24 mouse cellular contexts compared by ENCODE assay signal in genomic region chr6:145557059-145557992, GRCm38 (mm10). TPM values are rescaled to one million over a fixed set of nuclear protein-coding genes. Genes with fewer than 3 reads are reported as not detected.
DNase-seq lines count a peak whose midpoint lies in the region; ATAC-seq and TF ChIP-seq lines count a peak whose summit lies in the region.
"Had no signal": no experiment of that assay in that cellular context is flagged by ENCODE, and none has a peak within 500 bp of the region (broad histone marks: within the 10 kb centered on the region; RNA-seq: fewer than 3 reads in every experiment).

No protein-coding gene starts in this region.

- peak; percentile 30; the same call in 1 of the 2 replicates for ATAC-seq in embryonic facial prominence, embryonic 14.5 days (ENCODE audit: low read depth)
- ATAC-seq in kidney, postnatal 0 days (replicated peaks; ENCODE audit: low FRiP score, low read depth), result no peak
- peak; percentile 70 for ATAC-seq in megakaryocyte progenitor cell, adult 5-6 weeks (replicated peaks; ENCODE audit: poor library complexity)
- ATAC-seq: forebrain, embryonic 13.5 days; hindbrain, postnatal 0 days; midbrain, embryonic 13.5 days had no signal

- no peak overlapping the region for H3K27ac ChIP-seq in embryonic facial prominence, embryonic 14.5 days (replicated peaks; ENCODE audit: low read depth, low read length)
- no peak overlapping the region for H3K27ac ChIP-seq in embryonic facial prominence, embryonic 10.5 days (replicated peaks)
- H3K27ac ChIP-seq in kidney, postnatal 0 days, result peak overlapping the region; percentile 25; the same call in 1 of the 2 replicates
- H3K27ac ChIP-seq: embryonic facial prominence, embryonic 15.5 days; forebrain, embryonic 13.5 days; hindbrain, postnatal 0 days; liver, embryonic 15.5 days; midbrain, embryonic 13.5 days had no signal

- H3K4me3 ChIP-seq in embryonic facial prominence, embryonic 14.5 days (ENCODE audit: low read depth, low read length), result no peak overlapping the region
- H3K4me3 ChIP-seq in embryonic facial prominence, embryonic 10.5 days, result no peak overlapping the region
- no peak overlapping the region for H3K4me3 ChIP-seq in kidney, postnatal 0 days (replicated peaks; ENCODE audit: low read depth, low read length)
- H3K4me3 ChIP-seq: embryonic facial prominence, embryonic 15.5 days; forebrain, embryonic 13.5 days; liver, embryonic 15.5 days; midbrain, embryonic 13.5 days; myocyte had no signal

- DNase-seq in embryonic facial prominence, embryonic 14.5 days (ENCODE audit: low spot score), result no peak
- DNase-seq in embryonic facial prominence, embryonic 10.5 days (ENCODE audit: low spot score), result no peak
- peak; percentile 66 for DNase-seq in kidney, postnatal 0 days (ENCODE audit: low spot score)
- no peak for DNase-seq in kidney, postnatal 25 days
- peak; percentile 23 for DNase-seq in retina, postnatal 1 day
- no peak for DNase-seq in retina, embryonic 14.5 days (ENCODE audit: low spot score)
- no peak for DNase-seq in natural killer cell, adult 2 months (ENCODE audit: low spot score in 2 of 2)
- DNase-seq: cerebellum, adult 18-20 months; heart, adult 18-20 months; heart, postnatal 4 days; kidney, adult 8-10 months; right cerebral cortex, postnatal 14 days had no signal

- no peaks in the 10 kb centered on the region for H3K27me3 ChIP-seq in embryonic facial prominence, embryonic 14.5 days (replicated peaks; ENCODE audit: control insufficient read depth, insufficient read depth, low read length)
- no peaks in the 10 kb centered on the region for H3K27me3 ChIP-seq in embryonic facial prominence, embryonic 10.5 days (replicated peaks; ENCODE audit: low read depth, poor library complexity, severe bottlenecking)
- H3K27me3 ChIP-seq in kidney, postnatal 0 days (ENCODE audit: insufficient read depth, low read length), result no peaks in the 10 kb centered on the region
- H3K27me3 ChIP-seq: CH12.LX; embryonic facial prominence, embryonic 15.5 days; forebrain, embryonic 13.5 days; liver, embryonic 15.5 days; midbrain, embryonic 13.5 days had no signal

- 78% methylated on average over 15 of the region's 15 CpGs for WGBS in embryonic facial prominence, embryonic 14.5 days
- 85% methylated on average over 15 of the region's 15 CpGs for WGBS in embryonic facial prominence, embryonic 10.5 days
- WGBS in kidney, postnatal 0 days, result 67% methylated on average over 15 of the region's 15 CpGs

- H3K9me3 ChIP-seq in embryonic facial prominence, embryonic 14.5 days (ENCODE audit: control insufficient read depth, low read length), result 0 out of 2 replicates have a peak, but pooled peaks cover 6% of the 10 kb centered on the region
- H3K9me3 ChIP-seq in embryonic facial prominence, embryonic 10.5 days, result no peaks in the 10 kb centered on the region
- H3K9me3 ChIP-seq in kidney, postnatal 0 days (replicated peaks; ENCODE audit: low read length), result no peaks in the 10 kb centered on the region
- H3K9me3 ChIP-seq: forebrain, embryonic 13.5 days; liver, embryonic 15.5 days; midbrain, embryonic 13.5 days had no signal

- no peak overlapping the region for H3K9ac ChIP-seq in embryonic facial prominence, embryonic 14.5 days (ENCODE audit: low read depth, low read length)
- no peak overlapping the region for H3K9ac ChIP-seq in kidney, postnatal 0 days (ENCODE audit: low read depth, low read length)
- H3K9ac ChIP-seq: embryonic facial prominence, embryonic 15.5 days; forebrain, embryonic 13.5 days; liver, embryonic 15.5 days; midbrain, embryonic 13.5 days had no signal

- H3K4me1 ChIP-seq in embryonic facial prominence, embryonic 14.5 days (ENCODE audit: control insufficient read depth, insufficient read depth, low read length), result no peaks in the 10 kb centered on the region
- 0 out of 2 replicates have a peak, but pooled peaks cover 3% of the 10 kb centered on the region for H3K4me1 ChIP-seq in embryonic facial prominence, embryonic 10.5 days
- no peaks in the 10 kb centered on the region for H3K4me1 ChIP-seq in kidney, postnatal 0 days (replicated peaks; ENCODE audit: insufficient read depth, low read length)
- H3K4me1 ChIP-seq: embryonic facial prominence, embryonic 15.5 days; forebrain, embryonic 13.5 days; midbrain, embryonic 13.5 days had no signal

- H3K36me3 ChIP-seq in embryonic facial prominence, embryonic 14.5 days (ENCODE audit: control insufficient read depth, insufficient read depth, low read length), result no peaks in the 10 kb centered on the region
- no peaks in the 10 kb centered on the region for H3K36me3 ChIP-seq in embryonic facial prominence, embryonic 10.5 days (replicated peaks)
- no peaks in the 10 kb centered on the region for H3K36me3 ChIP-seq in kidney, postnatal 0 days (ENCODE audit: insufficient read depth, low read length)
- H3K36me3 ChIP-seq: embryonic facial prominence, embryonic 15.5 days; liver, embryonic 15.5 days; midbrain, embryonic 13.5 days had no signal

- no peak for TF ChIP-seq CTCF in kidney, postnatal 0 days (IDR thresholded peaks at IDR 0.05; ENCODE audit: low read depth)

- H3K4me2 ChIP-seq in embryonic facial prominence, embryonic 14.5 days (ENCODE audit: low read depth, low read length), result no peak overlapping the region
- no peak overlapping the region for H3K4me2 ChIP-seq in kidney, postnatal 0 days (ENCODE audit: low read length)
- H3K4me2 ChIP-seq: embryonic facial prominence, embryonic 15.5 days; forebrain, embryonic 13.5 days; liver, embryonic 15.5 days; midbrain, embryonic 13.5 days had no signal

RNA-seq across cellular contexts. Expression of gene Lmntd1, which starts 56.8 kb away (rescaled TPM):
- 1.3 TPM in 2 replicates for polyA plus RNA-seq in embryonic facial prominence, embryonic 14.5 days (2014; fragmentation: Nextera tagmentation; extraction: Ambion mirVana)
- 0.15 TPM in 1 of 2 replicates, not detected in the other for polyA plus RNA-seq in embryonic facial prominence, embryonic 10.5 days (2016; fragmentation: Nextera tagmentation; extraction: Ambion mirVana)
- polyA plus RNA-seq in kidney, postnatal 0 days (2015; fragmentation: Nextera tagmentation; extraction: Ambion mirVana), result 2.6 and 3.0 TPM in 2 replicates
- not detected in 2 replicates for total RNA-seq in megakaryocyte progenitor cell, adult 5-6 weeks (2015)
- not detected in 2 replicates for total RNA-seq in megakaryocyte progenitor cell, adult 5-6 weeks (2017)
- polyA plus RNA-seq: liver, embryonic 15.5 days; myocyte had no signal

RNA-seq across cellular contexts. Expression of gene Tuba3b, which starts 58.2 kb away (rescaled TPM):
- polyA plus RNA-seq in embryonic facial prominence, embryonic 14.5 days (2014; fragmentation: Nextera tagmentation; extraction: Ambion mirVana), result not detected in 2 replicates
- not detected in 2 replicates for polyA plus RNA-seq in embryonic facial prominence, embryonic 10.5 days (2016; fragmentation: Nextera tagmentation; extraction: Ambion mirVana)
- polyA plus RNA-seq in kidney, postnatal 0 days (2015; fragmentation: Nextera tagmentation; extraction: Ambion mirVana), result not detected in 2 replicates
- total RNA-seq in megakaryocyte progenitor cell, adult 5-6 weeks (2015), result not detected in 2 replicates
- not detected in 2 replicates for total RNA-seq in megakaryocyte progenitor cell, adult 5-6 weeks (2017)
- total RNA-seq: adrenal gland, adult 18-20 months; CH12.LX; hindbrain, postnatal 0 days; layer of hippocampus, postnatal 10 days; left cerebral cortex, postnatal 14 days had no signal
- polyA plus RNA-seq: brain, embryonic 14.5 days; embryonic facial prominence, embryonic 15.5 days; forebrain, embryonic 13.5 days; hindbrain, postnatal 0 days; midbrain, embryonic 13.5 days; myocyte had no signal

Comparison
In these comparisons a context has a peak if more than half of its experiments do, and no peak if none do; other contexts are left out.
1. DNase-seq: peak in kidney, postnatal 0 days (single experiment) and retina, postnatal 1 day (single experiment); none in embryonic facial prominence, embryonic 14.5 days (single experiment), embryonic facial prominence, embryonic 10.5 days (single experiment), kidney, postnatal 25 days (0 of 2), retina, embryonic 14.5 days (single experiment) and natural killer cell, adult 2 months (0 of 2).